Mouse (Mus musculus): ENCODE results near the gene Hspbap1. TPM values are rescaled to one million over a fixed set of nuclear protein-coding genes. Genes with fewer than 3 reads are reported as not detected.

Gene Hspbap1
- polyA plus RNA-seq, 1 experiment from 2014 or later, result 14.0 TPM

GRCm38 (mm10) chr16:35768785-35769642 lies 1.2 kb upstream of the Hspbap1 start, which contains the start of gene Dirc2:
Gene Dirc2, minus strand, starts transcription at chr16:35769356.
- H3K4me1 ChIP-seq (ENCODE audit: control insufficient read depth, insufficient read depth, low read length), result peaks cover 18% of the 10 kb centered on the region; the same call in 1 of the 2 replicates
- peak within 1 kb of the TSS; percentile 57 for H3K27ac ChIP-seq (ENCODE audit: low read depth, low read length)
- H3K4me2 ChIP-seq (ENCODE audit: low read depth, low read length), result peak within 1 kb of the TSS; percentile 59
- no peaks in the 10 kb centered on the region; the same call in 1 of the 2 replicates for H3K27me3 ChIP-seq (ENCODE audit: control insufficient read depth, insufficient read depth, low read length)
- peak; percentile 83 for ATAC-seq (ENCODE audit: low read depth)
- peak within 1 kb of the TSS; percentile 84 for H3K9ac ChIP-seq (replicated peaks; ENCODE audit: low read depth, low read length)
- peak within 1 kb of the TSS; percentile 79 for H3K4me3 ChIP-seq (ENCODE audit: low read depth, low read length)
- H3K9me3 ChIP-seq (ENCODE audit: control insufficient read depth, low read length), result no peaks in the 10 kb centered on the region
- no peaks in the 10 kb centered on the region for H3K36me3 ChIP-seq (ENCODE audit: control insufficient read depth, insufficient read depth, low read length)
- WGBS, result under 1% methylated on average over 56 of the region's 78 CpGs

DNA sequence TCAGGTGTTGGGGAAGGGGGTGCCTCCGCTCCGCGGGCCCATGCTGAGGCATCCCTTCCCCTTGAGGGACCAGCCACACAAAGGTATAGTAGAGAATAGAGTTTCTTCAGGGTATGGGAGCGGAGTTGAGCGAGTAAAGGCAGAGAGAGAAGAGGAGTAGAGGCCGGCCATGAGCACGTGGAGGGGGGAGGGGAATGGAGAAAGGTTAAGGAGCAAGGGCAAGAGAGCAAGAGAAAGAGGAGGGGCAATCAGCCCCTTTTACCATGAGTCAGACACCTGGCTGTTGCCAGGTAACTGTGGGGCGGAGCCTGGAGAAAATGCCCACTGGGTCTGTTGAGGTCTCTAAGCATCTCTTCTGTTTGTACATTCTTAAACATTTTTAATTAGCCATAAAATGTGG lies 966 bp downstream of the Hspbap1 start:
- no peaks in the 10 kb centered on the region for H3K9me3 ChIP-seq (ENCODE audit: control insufficient read depth, low read length)
- peak overlapping the region; percentile 59 for H3K4me2 ChIP-seq (ENCODE audit: low read depth, low read length)
- ATAC-seq (ENCODE audit: low read depth), result no peak
- H3K27me3 ChIP-seq (ENCODE audit: control insufficient read depth, insufficient read depth, low read length), result no peaks in the 10 kb centered on the region; the same call in 1 of the 2 replicates
- H3K4me3 ChIP-seq (ENCODE audit: low read depth, low read length), result peak overlapping the region; percentile 79
- H3K9ac ChIP-seq (replicated peaks; ENCODE audit: low read depth, low read length), result no peak overlapping the region
- no peaks in the 10 kb centered on the region for H3K36me3 ChIP-seq (ENCODE audit: control insufficient read depth, insufficient read depth, low read length)
- 22% methylated on average over 8 of the region's 8 CpGs for WGBS
- peaks cover 18% of the 10 kb centered on the region; the same call in 1 of the 2 replicates for H3K4me1 ChIP-seq (ENCODE audit: control insufficient read depth, insufficient read depth, low read length)
- H3K27ac ChIP-seq (ENCODE audit: low read depth, low read length), result no peak overlapping the region

DNA sequence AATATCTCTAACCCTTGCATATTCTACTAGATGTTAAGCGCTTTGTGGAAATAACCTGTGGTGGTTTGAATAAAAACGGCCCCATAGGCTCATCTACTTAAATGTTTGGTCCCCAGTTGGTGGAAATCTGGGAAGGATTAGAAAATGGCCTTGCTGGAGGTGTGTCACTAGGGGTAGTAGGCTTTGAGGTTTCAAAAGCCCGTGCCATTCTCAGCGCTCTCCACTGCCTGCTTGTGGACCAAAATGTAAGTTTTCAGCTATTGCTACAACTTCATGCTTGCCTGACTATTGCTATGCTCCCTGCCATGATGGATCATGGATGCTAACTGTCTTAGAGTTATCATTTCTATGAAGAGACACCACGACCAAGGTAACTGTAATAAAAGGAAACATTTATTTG lies 1.4 kb downstream of the Hspbap1 start:
- 90% methylated on average over 5 of the region's 5 CpGs for WGBS
- H3K4me2 ChIP-seq (ENCODE audit: low read depth, low read length), result no peak overlapping the region
- no peak overlapping the region for H3K4me3 ChIP-seq (ENCODE audit: low read depth, low read length)

GRCm38 (mm10) chr16:35772598-35772997 lies 2.4 kb downstream of the Hspbap1 start:
- H3K36me3 ChIP-seq (ENCODE audit: control insufficient read depth, insufficient read depth, low read length), result no peaks in the 10 kb centered on the region
- no peak overlapping the region for H3K9ac ChIP-seq (replicated peaks; ENCODE audit: low read depth, low read length)
- no peak overlapping the region for H3K4me3 ChIP-seq (ENCODE audit: low read depth, low read length)
- ATAC-seq (ENCODE audit: low read depth), result no peak
- 77% methylated on average over 5 of the region's 5 CpGs for WGBS
- H3K4me1 ChIP-seq (ENCODE audit: control insufficient read depth, insufficient read depth, low read length), result peaks cover 17% of the 10 kb centered on the region; the same call in 1 of the 2 replicates
- H3K9me3 ChIP-seq (ENCODE audit: control insufficient read depth, low read length), result no peaks in the 10 kb centered on the region
- H3K4me2 ChIP-seq (ENCODE audit: low read depth, low read length), result no peak overlapping the region
- no peaks in the 10 kb centered on the region; the same call in 1 of the 2 replicates for H3K27me3 ChIP-seq (ENCODE audit: control insufficient read depth, insufficient read depth, low read length)
- H3K27ac ChIP-seq (ENCODE audit: low read depth, low read length), result no peak overlapping the region

More for the DNA sequence above, 1.4 kb downstream of the Hspbap1 start:
- Histone ChIP-seq H3K9ac (replicated peaks; ENCODE audit: low read depth, low read length) (no peak overlapping the region), H3K36me3 (ENCODE audit: control insufficient read depth, insufficient read depth, low read length) (no peaks in the 10 kb centered on the region), H3K9me3 (ENCODE audit: control insufficient read depth, low read length) (no peaks in the 10 kb centered on the region), H3K4me1 (ENCODE audit: control insufficient read depth, insufficient read depth, low read length) (peaks cover 18% of the 10 kb centered on the region; the same call in 1 of the 2 replicates), H3K27me3 (ENCODE audit: control insufficient read depth, insufficient read depth, low read length) (no peaks in the 10 kb centered on the region; the same call in 1 of the 2 replicates), H3K27ac (ENCODE audit: low read depth, low read length) (no peak overlapping the region)
- ATAC-seq (ENCODE audit: low read depth), result no peak

DNA sequence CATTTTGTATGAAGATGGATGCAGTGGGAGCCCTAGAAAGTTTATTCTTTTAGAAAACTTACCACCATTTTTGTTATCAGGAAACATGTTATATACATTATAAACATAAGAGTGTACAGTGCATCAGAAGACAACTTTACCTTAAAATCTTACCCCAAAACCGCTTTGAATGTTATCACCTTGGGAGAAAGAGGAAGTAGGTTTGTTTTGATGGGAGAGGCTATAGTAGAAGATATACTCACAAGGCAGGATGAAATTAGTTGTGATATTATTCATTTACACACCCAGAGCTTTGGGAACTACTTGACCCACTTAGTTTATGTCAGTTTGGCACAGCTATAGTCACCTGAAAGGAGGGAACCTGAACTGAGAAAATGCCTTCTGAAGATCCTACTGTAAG lies 5.7 kb downstream of the Hspbap1 start:
- 91% methylated on average over 1 of the region's 1 CpGs for WGBS
- Histone ChIP-seq H3K27me3 (ENCODE audit: control insufficient read depth, insufficient read depth, low read length) (no peaks in the 10 kb centered on the region), H3K9me3 (ENCODE audit: control insufficient read depth, low read length) (no peaks in the 10 kb centered on the region), H3K4me3 (ENCODE audit: low read depth, low read length) (no peak overlapping the region), H3K4me2 (ENCODE audit: low read depth, low read length) (no peak overlapping the region), H3K9ac (replicated peaks; ENCODE audit: low read depth, low read length) (no peak overlapping the region), H3K27ac (ENCODE audit: low read depth, low read length) (no peak overlapping the region), H3K36me3 (ENCODE audit: control insufficient read depth, insufficient read depth, low read length) (no peaks in the 10 kb centered on the region), H3K4me1 (ENCODE audit: control insufficient read depth, insufficient read depth, low read length) (peaks cover 5% of the 10 kb centered on the region; the same call in 1 of the 2 replicates)
- ATAC-seq (ENCODE audit: low read depth), result no peak

DNA sequence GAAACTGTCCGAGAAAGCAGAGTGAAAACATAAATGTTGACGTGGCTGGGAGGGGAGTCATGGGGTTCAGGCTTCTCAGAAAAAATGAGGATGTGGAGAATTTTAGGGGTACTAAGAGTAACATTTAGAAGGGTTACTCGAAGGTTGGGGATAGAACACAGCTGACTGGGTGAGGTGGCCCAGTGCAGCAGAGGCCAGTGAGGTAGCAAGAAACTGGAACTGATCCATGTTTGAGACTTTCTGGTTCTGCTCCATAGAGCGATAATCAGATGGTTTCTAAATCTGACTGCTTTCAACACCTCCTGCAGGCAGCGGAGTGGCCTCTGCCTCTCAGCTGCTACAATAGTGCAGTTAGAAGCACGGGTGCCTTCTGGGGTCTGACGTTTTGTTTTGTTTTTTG lies 6.6 kb downstream of the Hspbap1 start:
- no peak overlapping the region for H3K4me3 ChIP-seq (ENCODE audit: low read depth, low read length)
- H3K4me2 ChIP-seq (ENCODE audit: low read depth, low read length), result no peak overlapping the region
- 93% methylated on average over 7 of the region's 7 CpGs for WGBS
- no peak overlapping the region for H3K9ac ChIP-seq (replicated peaks; ENCODE audit: low read depth, low read length)
- no peaks in the 10 kb centered on the region for H3K4me1 ChIP-seq (ENCODE audit: control insufficient read depth, insufficient read depth, low read length)
- no peak overlapping the region for H3K27ac ChIP-seq (ENCODE audit: low read depth, low read length)
- no peaks in the 10 kb centered on the region for H3K36me3 ChIP-seq (ENCODE audit: control insufficient read depth, insufficient read depth, low read length)
- H3K27me3 ChIP-seq (ENCODE audit: control insufficient read depth, insufficient read depth, low read length), result no peaks in the 10 kb centered on the region
- no peaks in the 10 kb centered on the region for H3K9me3 ChIP-seq (ENCODE audit: control insufficient read depth, low read length)
- no peak for ATAC-seq (ENCODE audit: low read depth)

DNA sequence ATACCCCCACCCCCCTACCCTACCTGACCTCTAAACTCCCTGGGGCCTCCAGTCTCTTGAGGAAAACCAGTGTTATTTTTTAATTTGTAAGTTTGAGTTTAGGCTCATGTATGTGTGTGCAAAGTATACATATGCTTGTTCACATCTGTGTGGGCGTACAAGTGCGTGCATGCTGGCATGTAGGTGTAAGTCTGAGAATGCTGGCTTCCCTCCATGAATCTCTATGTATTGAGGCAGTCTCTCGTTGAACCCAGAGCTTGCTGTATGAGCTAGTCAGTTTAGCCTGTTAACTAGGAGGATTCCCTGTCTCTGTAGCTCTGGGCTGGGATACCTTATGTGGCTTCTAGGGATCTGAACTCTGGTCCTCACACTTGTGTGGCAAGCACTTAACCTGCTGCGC lies 7.6 kb downstream of the Hspbap1 start:
- ATAC-seq (ENCODE audit: low read depth), result no peak
- H3K4me2 ChIP-seq (ENCODE audit: low read depth, low read length), result no peak overlapping the region
- H3K4me3 ChIP-seq (ENCODE audit: low read depth, low read length), result no peak overlapping the region
- H3K27me3 ChIP-seq (ENCODE audit: control insufficient read depth, insufficient read depth, low read length), result no peaks in the 10 kb centered on the region
- no peaks in the 10 kb centered on the region for H3K36me3 ChIP-seq (ENCODE audit: control insufficient read depth, insufficient read depth, low read length)
- WGBS, result 98% methylated on average over 4 of the region's 4 CpGs
- no peak overlapping the region for H3K27ac ChIP-seq (ENCODE audit: low read depth, low read length)
- no peak overlapping the region for H3K9ac ChIP-seq (replicated peaks; ENCODE audit: low read depth, low read length)
- H3K4me1 ChIP-seq (ENCODE audit: control insufficient read depth, insufficient read depth, low read length), result no peaks in the 10 kb centered on the region
- no peaks in the 10 kb centered on the region for H3K9me3 ChIP-seq (ENCODE audit: control insufficient read depth, low read length)

- Histone ChIP-seq H3K4me3 (ENCODE audit: low read depth, low read length) (no peak overlapping the region), H3K27ac (ENCODE audit: low read depth, low read length) (no peak overlapping the region), H3K9me3 (ENCODE audit: control insufficient read depth, low read length) (no peaks in the 10 kb centered on the region), H3K4me2 (ENCODE audit: low read depth, low read length) (no peak overlapping the region), H3K9ac (replicated peaks; ENCODE audit: low read depth, low read length) (no peak overlapping the region), H3K36me3 (ENCODE audit: control insufficient read depth, insufficient read depth, low read length) (no peaks in the 10 kb centered on the region), H3K27me3 (ENCODE audit: control insufficient read depth, insufficient read depth, low read length) (no peaks in the 10 kb centered on the region), H3K4me1 (ENCODE audit: control insufficient read depth, insufficient read depth, low read length) (no peaks in the 10 kb centered on the region)
- ATAC-seq (ENCODE audit: low read depth), result peak; percentile 75
- 63% methylated on average over 7 of the region's 7 CpGs for WGBS
Observed at GRCm38 (mm10) chr16:35779681-35780080, 9.5 kb downstream of the Hspbap1 start.

DNA sequence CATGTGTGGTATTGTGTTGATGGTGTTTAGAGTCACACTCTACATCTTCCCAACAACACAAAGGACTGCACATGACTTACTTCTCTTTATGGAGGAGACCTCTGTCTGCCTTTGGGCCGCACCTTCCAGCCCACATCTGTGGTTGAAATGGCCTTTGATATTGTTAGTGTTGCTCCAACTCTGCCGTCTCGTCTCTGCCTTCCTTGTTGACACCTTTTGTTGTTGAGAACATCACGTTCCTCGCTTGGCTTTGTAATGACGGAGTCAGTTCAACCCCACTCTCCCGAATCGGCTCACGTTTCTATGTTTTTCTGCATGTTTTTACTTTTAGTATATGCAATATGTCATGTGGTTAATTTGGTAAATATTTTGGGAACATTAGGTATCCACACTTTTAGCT lies 10.9 kb downstream of the Hspbap1 start:
- H3K9me3 ChIP-seq (ENCODE audit: control insufficient read depth, low read length), result no peaks in the 10 kb centered on the region
- no peak overlapping the region for H3K4me3 ChIP-seq (ENCODE audit: low read depth, low read length)
- H3K4me1 ChIP-seq (ENCODE audit: control insufficient read depth, insufficient read depth, low read length), result no peaks in the 10 kb centered on the region
- WGBS, result 94% methylated on average over 9 of the region's 9 CpGs
- H3K27me3 ChIP-seq (ENCODE audit: control insufficient read depth, insufficient read depth, low read length), result no peaks in the 10 kb centered on the region
- no peak overlapping the region for H3K4me2 ChIP-seq (ENCODE audit: low read depth, low read length)
- no peak overlapping the region for H3K9ac ChIP-seq (replicated peaks; ENCODE audit: low read depth, low read length)
- ATAC-seq (ENCODE audit: low read depth), result no peak
- H3K27ac ChIP-seq (ENCODE audit: low read depth, low read length), result no peak overlapping the region
- no peaks in the 10 kb centered on the region for H3K36me3 ChIP-seq (ENCODE audit: control insufficient read depth, insufficient read depth, low read length)
